Mouse (Mus musculus): ENCODE results near the gene Ndst2. TPM values are rescaled to one million over a fixed set of nuclear protein-coding genes. Genes with fewer than 3 reads are reported as not detected.
"Not testable (repeated sequence)": the region's sequence is repeated elsewhere in the genome, so short reads cannot be mapped to it uniquely, and the experiment has no call there.

Ndst2 gene
- polyA plus RNA-seq, 1 experiment: not detected

- Histone ChIP-seq H3K4me1 (ENCODE audit: control insufficient read depth, insufficient read depth, low read length) (peaks cover 5% of the 10 kb centered on the region), H3K27ac (ENCODE audit: insufficient read depth, low read depth, low read length) (no peak overlapping the region), H3K4me3 (ENCODE audit: insufficient read depth, low read depth, low read length) (peak overlapping the region; percentile 90)
- 1% methylated on average over 10 of the region's 10 CpGs for WGBS
- TF ChIP-seq POLR2A (IDR thresholded peaks at IDR 0.05; ENCODE audit: insufficient read depth, low read depth, low read length): no peak
- no peak for TF ChIP-seq CTCF (IDR thresholded peaks at IDR 0.05; ENCODE audit: insufficient read depth, low read depth, low read length)
Observed at GRCm38 (mm10) chr14:20708239-20708638, 26.1 kb downstream of the Ndst2 start.

DNA sequence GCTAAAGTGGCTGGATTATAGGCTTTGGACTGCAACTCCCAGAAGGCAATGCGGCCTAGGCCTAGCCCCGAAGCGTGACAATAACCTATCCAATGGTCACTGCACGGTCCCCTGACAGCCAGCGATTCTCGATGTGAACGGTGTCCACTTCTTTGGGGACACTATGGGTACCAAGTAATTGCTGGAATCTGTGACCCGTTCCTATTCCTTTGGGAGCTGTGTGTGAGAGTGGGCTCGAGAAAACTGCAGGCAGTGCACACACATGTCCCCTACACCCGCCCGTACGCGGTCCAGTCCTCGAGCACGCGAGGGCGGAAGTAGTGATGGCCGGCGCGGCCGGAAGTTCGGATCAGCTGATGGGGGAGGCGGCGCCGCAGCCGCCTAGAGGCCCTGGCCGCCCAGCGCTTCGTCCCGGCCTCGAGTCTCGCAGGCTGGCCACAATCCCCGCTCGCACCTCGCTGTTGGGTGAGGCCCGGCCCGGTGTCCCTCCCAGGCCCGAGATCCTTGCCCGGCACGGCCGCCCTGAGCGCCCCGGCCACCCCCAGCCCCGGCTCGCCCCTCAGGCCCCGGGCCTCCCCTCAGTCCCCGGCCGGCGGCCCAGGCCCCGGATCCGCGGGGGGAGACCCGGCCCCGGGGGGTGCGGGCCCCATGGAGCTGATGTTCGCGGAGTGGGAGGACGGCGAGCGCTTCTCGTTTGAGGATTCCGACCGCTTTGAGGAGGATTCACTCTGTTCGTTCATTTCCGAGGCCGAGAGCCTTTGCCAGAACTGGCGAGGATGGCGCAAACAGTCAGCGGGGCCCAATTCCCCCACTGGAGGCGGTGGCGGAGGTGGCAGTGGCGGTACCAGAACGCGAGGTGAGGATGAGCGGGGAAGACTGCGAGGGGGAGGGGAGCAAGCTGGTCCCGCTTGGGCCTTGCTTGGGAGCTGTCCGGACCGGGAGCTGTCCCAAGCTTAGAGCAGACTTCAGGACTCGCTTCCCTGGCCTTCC, 26.9 kb downstream of the Ndst2 start, which contains the start of gene Zswim8:
Zswim8 (plus strand) TSS at position 352 of the 990 bp plus-strand sequence.
- TF ChIP-seq POLR2A (IDR thresholded peaks at IDR 0.05; ENCODE audit: insufficient read depth, low read depth, low read length): peak; percentile 55
- no peak for TF ChIP-seq CTCF (IDR thresholded peaks at IDR 0.05; ENCODE audit: insufficient read depth, low read depth, low read length)
- peaks cover 5% of the 10 kb centered on the region for H3K4me1 ChIP-seq (ENCODE audit: control insufficient read depth, insufficient read depth, low read length)
- H3K27ac ChIP-seq (ENCODE audit: insufficient read depth, low read depth, low read length): peak within 1 kb of the TSS; percentile 95
- under 1% methylated on average over 80 of the region's 80 CpGs for WGBS
- H3K4me3 ChIP-seq (ENCODE audit: insufficient read depth, low read depth, low read length): peak within 1 kb of the TSS; percentile 90

- H3K27ac ChIP-seq (ENCODE audit: insufficient read depth, low read depth, low read length); H3K4me1 ChIP-seq (ENCODE audit: control insufficient read depth, insufficient read depth, low read length): not testable (repeated sequence)
- H3K4me3 ChIP-seq (ENCODE audit: insufficient read depth, low read depth, low read length): peak overlapping the region; percentile 94
- WGBS: 10% methylated on average over 8 of the region's 8 CpGs
Observed at GRCm38 (mm10) chr14:20703461-20703860, 30.9 kb downstream of the Ndst2 start.

DNA sequence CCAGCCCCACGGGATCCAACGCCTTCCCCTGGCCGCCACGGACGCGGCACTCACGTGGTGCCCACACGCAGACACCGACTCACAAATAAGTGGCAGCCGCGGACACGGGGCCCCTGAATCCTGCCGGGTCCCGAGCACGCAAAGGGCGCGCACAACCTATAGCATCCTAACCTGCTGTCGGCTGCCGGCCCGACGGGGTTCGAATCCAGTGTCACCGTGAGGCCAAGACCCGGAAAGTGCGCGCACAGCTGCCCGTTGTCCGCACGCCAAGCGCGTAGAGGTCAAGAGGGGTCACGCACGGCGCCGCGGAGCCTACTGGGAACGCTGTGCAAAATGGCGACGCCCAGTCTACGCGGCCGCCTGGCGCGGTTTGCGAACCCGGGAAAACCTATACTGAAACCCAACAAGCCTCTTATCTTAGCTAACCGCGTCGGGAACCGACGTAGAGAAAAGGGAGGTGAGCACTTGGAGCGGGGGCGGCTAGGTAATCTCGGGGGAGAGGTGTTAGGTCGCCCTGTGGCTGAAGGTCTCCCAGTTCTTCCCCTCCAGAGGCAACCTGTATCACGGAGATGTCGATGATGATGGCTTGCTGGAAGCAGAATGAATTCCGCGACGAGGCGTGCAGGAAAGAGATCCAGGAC, 31.5 kb downstream of the Ndst2 start, which contains the start of gene Chchd1:
Chchd1 (plus strand) TSS at position 266 of the 641 bp plus-strand sequence.
- Histone ChIP-seq H3K4me3 (ENCODE audit: insufficient read depth, low read depth, low read length) (peak within 1 kb of the TSS; percentile 94), H3K27ac (ENCODE audit: insufficient read depth, low read depth, low read length) (peak within 1 kb of the TSS; percentile 73), H3K4me1 (ENCODE audit: control insufficient read depth, insufficient read depth, low read length) (peaks cover 2% of the 10 kb centered on the region; the same call in 1 of the 2 replicates)
- TF ChIP-seq POLR2A (IDR thresholded peaks at IDR 0.05; ENCODE audit: insufficient read depth, low read depth, low read length): peak; percentile 66
- TF ChIP-seq CTCF (IDR thresholded peaks at IDR 0.05; ENCODE audit: insufficient read depth, low read depth, low read length): no peak
- under 1% methylated on average over 61 of the region's 61 CpGs for WGBS

DNA sequence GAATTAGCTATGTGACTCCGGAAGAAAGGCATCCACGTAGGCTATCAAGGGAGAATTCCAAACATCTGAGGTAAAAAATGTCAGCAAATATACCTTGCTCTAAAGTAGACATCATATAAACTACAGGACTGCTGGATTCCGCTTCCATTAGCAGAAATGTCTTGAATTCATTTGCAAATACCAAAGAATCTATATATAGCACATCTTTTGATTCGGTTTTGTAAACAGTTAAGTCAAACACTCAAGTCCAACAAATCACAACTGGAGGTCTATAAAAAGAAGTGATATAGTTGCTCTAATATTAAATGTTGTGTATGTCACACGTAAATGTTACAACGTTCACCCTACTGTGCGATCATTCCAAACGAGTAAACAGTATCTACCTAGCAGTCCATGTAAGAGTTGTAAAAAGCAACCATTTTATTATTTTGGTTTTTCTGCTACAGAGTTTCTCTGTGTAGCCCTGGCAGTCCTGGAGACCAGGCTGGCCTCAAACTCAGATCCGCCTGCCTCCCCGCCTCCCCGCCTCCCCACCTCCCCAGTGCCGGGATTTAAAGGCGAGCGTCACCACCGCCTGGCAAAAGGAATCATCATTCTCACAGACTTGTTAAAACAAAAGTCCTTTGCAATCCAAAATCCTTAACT, 32.1 kb downstream of the Ndst2 start:
- H3K4me1 ChIP-seq (ENCODE audit: control insufficient read depth, insufficient read depth, low read length): peaks cover 4% of the 10 kb centered on the region; the same call in 1 of the 2 replicates
- TF ChIP-seq CTCF (IDR thresholded peaks at IDR 0.05; ENCODE audit: insufficient read depth, low read depth, low read length) (no peak), POLR2A (IDR thresholded peaks at IDR 0.05; ENCODE audit: insufficient read depth, low read depth, low read length) (no peak)
- peak overlapping the region; percentile 65 for H3K27ac ChIP-seq (ENCODE audit: insufficient read depth, low read depth, low read length)
- peak overlapping the region; percentile 94 for H3K4me3 ChIP-seq (ENCODE audit: insufficient read depth, low read depth, low read length)
- WGBS: 9% methylated on average over 15 of the region's 15 CpGs

DNA sequence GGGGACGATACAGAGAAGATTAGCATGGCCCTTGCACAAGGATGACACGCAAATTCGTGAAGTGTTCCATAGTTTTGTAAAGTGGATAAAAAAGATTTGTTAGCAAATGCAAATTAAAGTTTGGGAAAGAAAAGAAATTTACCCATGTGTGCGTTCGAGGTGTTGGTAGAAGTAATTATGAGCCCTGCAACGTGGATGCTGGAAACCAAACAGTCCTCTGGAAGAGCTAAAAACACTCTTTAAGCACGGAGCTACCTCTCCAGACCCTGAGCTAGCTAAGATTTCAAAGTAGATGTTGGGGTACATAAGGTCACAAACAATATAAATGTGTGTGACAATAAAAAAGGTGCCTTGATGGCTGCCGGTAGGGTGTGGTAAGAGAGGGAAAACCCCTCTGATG, 32.8 kb downstream of the Ndst2 start:
- peaks cover 4% of the 10 kb centered on the region; the same call in 1 of the 2 replicates for H3K4me1 ChIP-seq (ENCODE audit: control insufficient read depth, insufficient read depth, low read length)
- H3K27ac ChIP-seq (ENCODE audit: insufficient read depth, low read depth, low read length): no peak overlapping the region
- 57% methylated on average over 8 of the region's 8 CpGs for WGBS
- H3K4me3 ChIP-seq (ENCODE audit: insufficient read depth, low read depth, low read length): no peak overlapping the region
- no peak for TF ChIP-seq POLR2A (IDR thresholded peaks at IDR 0.05; ENCODE audit: insufficient read depth, low read depth, low read length)
- TF ChIP-seq CTCF (IDR thresholded peaks at IDR 0.05; ENCODE audit: insufficient read depth, low read depth, low read length): no peak

- H3K4me3 ChIP-seq (ENCODE audit: insufficient read depth, low read depth, low read length): no peak overlapping the region
- H3K27ac ChIP-seq (ENCODE audit: insufficient read depth, low read depth, low read length): no peak overlapping the region
- TF ChIP-seq CTCF (IDR thresholded peaks at IDR 0.05; ENCODE audit: insufficient read depth, low read depth, low read length): no peak
- no peak for TF ChIP-seq POLR2A (IDR thresholded peaks at IDR 0.05; ENCODE audit: insufficient read depth, low read depth, low read length)
- peaks cover 8% of the 10 kb centered on the region for H3K4me1 ChIP-seq (ENCODE audit: control insufficient read depth, insufficient read depth, low read length)
- WGBS: 68% methylated on average over 3 of the region's 3 CpGs
Observed at GRCm38 (mm10) chr14:20700362-20700761, 34.0 kb downstream of the Ndst2 start.

GRCm38 (mm10) chr14:20698515-20698914, 35.8 kb downstream of the Ndst2 start:
- Histone ChIP-seq H3K4me3 (ENCODE audit: insufficient read depth, low read depth, low read length) (no peak overlapping the region), H3K27ac (ENCODE audit: insufficient read depth, low read depth, low read length) (no peak overlapping the region), H3K4me1 (ENCODE audit: control insufficient read depth, insufficient read depth, low read length) (peaks cover 12% of the 10 kb centered on the region)
- TF ChIP-seq POLR2A (IDR thresholded peaks at IDR 0.05; ENCODE audit: insufficient read depth, low read depth, low read length) (no peak), CTCF (IDR thresholded peaks at IDR 0.05; ENCODE audit: insufficient read depth, low read depth, low read length) (no peak)
- 45% methylated on average over 2 of the region's 2 CpGs for WGBS
